In the genomic region with DNA sequence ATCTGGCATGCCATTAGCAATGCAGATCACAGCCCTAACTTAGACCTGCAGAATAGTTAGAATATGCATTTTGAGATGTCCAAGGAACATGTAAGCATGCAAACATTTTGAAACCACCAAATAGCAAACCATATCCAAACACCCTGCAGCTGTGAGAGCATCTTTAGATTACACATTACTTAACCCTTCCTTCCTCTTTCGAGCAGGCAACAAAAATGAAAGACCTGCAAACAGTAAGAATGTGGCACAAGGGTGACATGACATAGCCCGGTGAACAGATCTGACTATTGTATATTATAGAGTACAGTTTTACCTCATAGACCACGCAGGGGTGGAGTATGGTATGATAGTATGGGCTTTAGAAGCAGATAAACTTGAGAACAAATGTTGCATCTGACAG, we compare ENCODE assay signal across 11 mouse cellular contexts.
"Had no signal": no experiment of that assay in that cellular context is flagged by ENCODE, and none has a peak within 500 bp of the region (broad histone marks: within the 10 kb centered on the region; RNA-seq: fewer than 3 reads in every experiment).

No protein-coding gene starts in this region.

- DNase-seq: kidney, adult 9 months; kidney, postnatal 14 days; kidney, postnatal 4 days; layer of hippocampus, adult 9-11 months; liver, embryonic 13.5 days; lung, adult 2 months; lung, postnatal 14 days; lung, postnatal 4 days; midbrain, embryonic 14.5 days; thymus, adult 18-20 months; thymus, postnatal 36 days had no signal
